Mouse (Mus musculus) brain, adult 10 weeks (tissue): ENCODE measurements around the gene Mup7. TPM values are rescaled to one million over a fixed set of nuclear protein-coding genes. Genes with fewer than 3 reads are reported as not detected.

Source experiments
- polyA plus RNA-seq: library from polyadenylated mRNA; stranded (reverse); fragments of 350-450 nt; fragmentation: Illumina TruSeq; extraction: RNeasy Lipid Tissue Mini Kit (QIAGEN cat#74804); gene quantifications from one replicate; pipeline ENCODE4 v1.2.3, GENCODE M21; 2015; ENCODE audit warnings: low read depth, low replicate concordance

Mup7 gene
- polyA plus RNA-seq, result not detected

DNA sequence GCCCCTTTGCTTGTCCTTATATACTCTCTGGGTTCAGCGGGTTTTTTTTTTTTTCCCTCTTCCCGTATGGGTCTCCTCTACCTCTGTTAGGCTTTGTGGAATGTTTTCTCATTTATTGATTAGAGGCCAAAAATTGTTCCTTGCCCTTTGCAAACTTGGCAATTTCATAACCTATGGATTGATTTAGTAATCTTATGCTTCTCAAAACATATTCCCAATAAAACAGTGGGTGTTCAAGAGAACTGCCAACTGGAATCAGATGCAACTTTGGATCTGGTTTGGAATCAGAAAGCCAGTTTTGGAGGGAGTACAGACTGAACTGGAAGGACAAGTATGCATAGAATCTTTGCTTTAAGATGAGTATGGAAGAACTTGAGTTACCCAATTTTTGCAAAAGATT is at the start of gene Mup7:
Gene Mup7, minus strand, starts transcription at position 101 of the 400 bp plus-strand sequence.

Other genes with a start within 250 kb of the Mup7 start
- not detected for gene Slc46a2, start 155.4 kb downstream of the Mup7 start, polyA plus RNA-seq
- gene Mup4, start 109.8 kb downstream of the Mup7 start, polyA plus RNA-seq, result not detected
- not detected for gene Mup6, start 106.2 kb downstream of the Mup7 start, polyA plus RNA-seq
- not detected for gene Mup2, start 83.8 kb upstream of the Mup7 start, polyA plus RNA-seq
- not detected for gene Mup8, start 152.1 kb upstream of the Mup7 start, polyA plus RNA-seq